Mouse (Mus musculus): ENCODE measurements around the gene Zdhhc1.

Zdhhc1 gene

GRCm38 (mm10) chr8:105496439-105497180 is at the start of gene Zdhhc1:
Gene Zdhhc1, minus strand, starts transcription at chr8:105496902.
- DNase-seq = peak; percentile 93

- DNase-seq = peak in 1 of 2 experiments; percentile 32
These were observed 48.5 kb upstream of the Zdhhc1 start for GRCm38 (mm10) chr8:105545249-105545648.

DNA sequence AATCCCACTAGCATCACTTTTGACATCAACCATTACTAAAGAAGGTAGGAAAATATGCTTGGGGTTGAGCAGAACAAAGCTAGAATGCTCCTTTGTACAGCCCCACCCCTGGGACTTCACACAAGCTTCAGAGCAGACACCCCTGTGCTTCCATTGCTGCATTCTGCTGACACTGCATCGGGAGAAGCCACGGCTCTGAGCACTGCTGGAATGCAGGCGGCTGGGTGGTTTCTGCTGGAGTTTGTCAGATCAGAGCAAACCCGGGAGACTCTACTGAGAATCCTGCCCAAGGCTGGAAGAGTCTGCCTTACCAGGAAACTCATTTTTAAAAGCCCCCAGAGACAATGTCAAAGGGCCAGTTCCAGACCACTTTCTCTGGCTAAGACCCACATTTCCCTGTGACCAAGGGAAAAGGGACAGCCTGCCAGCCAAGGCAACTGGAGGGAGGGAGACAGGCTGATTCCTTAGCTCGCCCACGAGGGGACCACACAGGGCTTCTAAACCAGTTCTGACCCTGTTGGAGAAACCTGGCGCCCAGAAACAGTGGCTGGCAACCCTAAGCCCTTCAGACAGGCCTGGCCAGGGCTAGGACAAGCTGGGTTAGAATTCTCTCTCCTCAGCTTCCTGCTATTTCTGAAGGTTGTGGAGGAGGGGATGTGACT is 48.0 kb upstream of the Zdhhc1 start:
- DNase-seq = peak in 1 of 2 experiments; percentile 69

DNA sequence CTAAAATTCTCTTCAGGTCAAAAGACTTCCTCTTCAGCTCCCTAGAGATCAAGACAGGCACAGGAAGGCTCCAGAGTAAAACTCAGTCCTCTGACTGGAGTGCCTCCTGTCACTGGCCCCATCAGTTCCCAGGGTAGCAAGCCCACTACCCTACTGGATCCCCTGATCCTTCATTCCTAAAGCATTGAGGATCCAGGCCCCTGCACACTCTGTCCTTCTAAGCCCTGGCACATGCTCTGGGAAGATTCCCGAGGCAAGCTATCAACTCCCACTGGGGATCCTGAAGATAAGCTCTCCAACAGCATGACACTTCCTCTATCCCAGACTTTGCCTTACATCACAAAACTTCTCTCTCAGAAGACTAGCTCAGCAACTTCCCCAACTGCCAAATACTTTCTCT is 47.0 kb upstream of the Zdhhc1 start:
- DNase-seq = no peak

DNA sequence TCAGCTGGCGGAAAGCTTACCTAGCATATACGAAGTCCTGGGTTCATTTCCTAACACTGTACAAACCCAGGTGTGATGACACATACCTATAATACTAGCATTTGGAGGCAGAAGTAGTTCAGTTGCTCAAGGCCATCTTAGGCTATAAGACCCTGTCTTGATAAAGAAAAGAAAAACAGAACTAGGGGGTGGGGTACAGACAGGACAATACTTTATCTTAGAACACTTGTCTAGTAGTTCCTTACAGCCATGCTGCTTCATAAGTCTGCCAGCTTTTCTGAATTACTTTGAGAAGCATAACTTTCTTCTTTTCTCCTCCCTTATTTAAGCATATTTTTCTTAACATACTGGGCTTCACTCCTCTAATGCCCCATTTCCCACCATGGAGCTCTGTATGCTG is 46.1 kb upstream of the Zdhhc1 start:
- no peak for DNase-seq

GRCm38 (mm10) chr8:105542032-105542656 is 45.4 kb upstream of the Zdhhc1 start:
- DNase-seq = no peak

GRCm38 (mm10) chr8:105538940-105539339 is 42.2 kb upstream of the Zdhhc1 start:
- no peak for DNase-seq

DNA sequence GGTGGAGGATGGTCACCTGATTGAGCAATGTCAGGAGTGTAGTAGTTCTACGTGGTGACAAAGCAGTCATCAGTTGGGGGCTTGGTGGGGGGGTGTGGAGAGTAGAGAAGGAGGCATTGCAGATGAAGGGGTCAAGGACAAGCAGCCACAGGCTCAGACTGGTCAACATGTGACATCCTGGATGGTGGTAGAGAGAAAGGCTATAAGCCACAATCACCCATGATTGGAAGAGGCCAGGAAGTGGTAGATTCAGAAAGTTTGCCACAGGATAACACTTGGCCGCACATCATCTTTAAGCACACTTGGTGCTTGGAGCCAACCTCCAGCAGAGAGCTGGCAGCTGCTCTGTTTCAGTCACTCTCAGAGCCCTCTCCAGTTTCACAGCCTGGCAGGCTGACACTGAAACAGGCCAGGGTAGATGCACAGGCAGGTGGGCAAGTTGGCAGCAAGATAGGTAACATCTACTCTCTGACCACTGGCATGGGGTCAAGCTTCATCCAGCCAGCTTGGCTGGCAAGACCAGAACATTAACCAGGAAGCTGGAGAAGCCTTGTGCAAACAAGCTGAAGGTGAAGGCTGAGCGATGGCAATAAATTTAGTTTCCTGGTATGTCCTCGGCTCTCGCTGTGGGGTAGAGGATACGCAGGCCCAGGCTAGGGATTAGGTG is 40.4 kb upstream of the Zdhhc1 start:
- no peak for DNase-seq

GRCm38 (mm10) chr8:105536546-105536945 is 39.8 kb upstream of the Zdhhc1 start:
- DNase-seq = no peak

DNA sequence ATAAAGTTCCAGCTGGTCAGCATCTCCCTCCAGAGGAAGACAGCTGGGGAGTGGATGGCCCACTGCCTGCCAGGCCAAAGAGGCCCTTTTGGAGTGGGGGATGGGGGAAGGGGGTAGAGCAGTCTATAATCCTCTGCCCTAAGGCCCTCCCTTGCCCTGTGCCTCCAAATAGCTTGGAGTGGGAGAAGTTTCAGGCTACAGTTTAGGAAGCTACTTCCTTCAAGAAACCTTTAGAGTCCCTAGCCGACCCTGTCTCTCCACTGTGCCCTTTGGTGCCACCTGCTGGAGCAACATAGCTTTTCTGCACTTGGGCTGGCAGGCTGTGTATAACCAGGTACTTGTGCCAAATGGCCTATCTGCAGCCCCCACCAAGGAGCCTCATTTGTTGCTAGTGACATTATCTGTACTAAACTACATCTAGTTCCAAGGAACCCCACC is 37.2 kb upstream of the Zdhhc1 start:
- peak; percentile 83 to 87 for DNase-seq

GRCm38 (mm10) chr8:105533439-105533838 is 36.7 kb upstream of the Zdhhc1 start:
- DNase-seq = peak; percentile 57 to 83

DNA sequence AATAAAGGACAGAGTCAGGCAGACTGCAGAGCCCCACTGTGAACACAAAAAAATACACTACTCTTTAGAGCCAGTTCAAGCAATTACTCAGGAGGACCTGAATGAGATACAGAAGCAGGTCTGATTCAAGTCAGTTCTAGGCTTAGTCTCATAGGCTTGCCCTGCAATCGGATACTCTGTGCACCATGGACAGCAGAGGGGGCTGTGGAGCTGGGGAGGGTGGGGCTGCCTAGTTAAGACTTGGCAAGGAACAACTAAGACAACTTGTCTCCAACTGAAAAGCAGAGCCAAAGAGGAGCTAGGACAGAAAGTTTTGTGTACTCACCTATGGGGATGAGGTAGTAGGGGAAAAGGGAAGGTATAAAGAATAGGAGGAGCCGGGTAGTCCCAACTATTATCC is 35.1 kb upstream of the Zdhhc1 start:
- peak; percentile 68 to 81 for DNase-seq

GRCm38 (mm10) chr8:105529271-105529670 is 32.6 kb upstream of the Zdhhc1 start:
- no peak for DNase-seq

GRCm38 (mm10) chr8:105528206-105528605 is 31.5 kb upstream of the Zdhhc1 start:
- no peak for DNase-seq

DNA sequence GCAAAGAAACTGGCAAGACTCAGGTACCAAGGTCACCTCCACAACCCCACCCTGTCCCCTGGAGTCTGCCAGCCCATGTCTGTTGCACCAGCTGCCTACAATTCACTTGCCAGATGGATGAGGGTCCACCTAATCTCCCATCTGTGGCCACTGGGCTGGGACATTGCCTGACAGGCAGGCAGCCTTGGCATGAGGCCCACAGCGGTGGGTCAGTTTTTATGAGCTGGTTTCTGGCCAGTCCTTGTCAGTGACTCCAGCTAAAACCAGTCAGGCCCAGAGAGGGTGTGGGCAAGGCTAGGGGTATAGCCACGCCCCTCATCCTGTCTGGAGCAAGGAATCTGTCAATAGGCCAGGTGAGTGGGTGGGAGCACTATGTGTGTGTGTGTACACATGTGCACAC is 30.4 kb upstream of the Zdhhc1 start:
- DNase-seq = no peak

- DNase-seq = no peak
These were observed 26.2 kb upstream of the Zdhhc1 start for GRCm38 (mm10) chr8:105522890-105523289.

GRCm38 (mm10) chr8:105521995-105522769 is 25.5 kb upstream of the Zdhhc1 start:
- peak; percentile 26 to 54 for DNase-seq

- no peak for DNase-seq
These were observed 24.4 kb upstream of the Zdhhc1 start for GRCm38 (mm10) chr8:105521061-105521460.

- no peak for DNase-seq
These were observed 23.8 kb upstream of the Zdhhc1 start for GRCm38 (mm10) chr8:105520521-105520920.

DNA sequence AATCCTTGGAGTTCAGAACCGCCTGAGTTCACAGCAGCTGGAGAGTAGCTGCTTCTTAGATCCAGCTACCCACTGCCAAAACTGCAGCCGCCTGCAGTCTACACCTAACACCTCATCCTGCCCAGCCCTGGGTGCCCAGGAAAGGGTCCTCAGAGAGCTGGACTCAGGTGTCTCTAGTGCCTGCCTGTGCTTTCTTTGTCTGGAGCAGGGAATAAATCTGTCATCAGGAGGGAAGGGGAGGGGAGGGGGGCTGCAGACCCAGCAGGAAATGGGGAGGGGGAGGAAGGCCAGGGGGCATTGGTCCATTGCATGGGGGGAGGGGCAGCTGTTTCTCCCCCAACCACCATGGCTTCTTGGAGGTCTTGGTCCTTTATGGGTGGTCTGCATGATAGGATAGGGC is 22.9 kb upstream of the Zdhhc1 start:
- DNase-seq = peak in 1 of 2 experiments; percentile 62

GRCm38 (mm10) chr8:105518436-105519313 is 22.0 kb upstream of the Zdhhc1 start, which contains the start of gene Hsd11b2:
Gene Hsd11b2, plus strand, starts transcription at chr8:105518755.
- DNase-seq = peak; percentile 65 to 77

Data from lung, postnatal 4 days (tissue).